Mouse (Mus musculus): ENCODE measurements around the gene Piezo1.

The Piezo1 gene

GRCm38 (mm10) chr8:122483877-122484276 is 67.3 kb downstream of the Piezo1 start:
- Histone ChIP-seq H3K4me3 (replicated peaks; ENCODE audit: low read length) (no peak overlapping the region), H3K4me1 (replicated peaks; ENCODE audit: low read depth, low read length) (peaks cover 38% of the 10 kb centered on the region), H3K9me3 (ENCODE audit: low read length) (peaks cover 5% of the 10 kb centered on the region; the same call in 1 of the 2 replicates), H3K36me3 (ENCODE audit: insufficient read depth, low read length) (peaks cover 100% of the 10 kb centered on the region), H3K27me3 (ENCODE audit: insufficient read depth, low read length) (no peaks in the 10 kb centered on the region)
- no peak for TF ChIP-seq NANOG (IDR thresholded peaks at IDR 0.05; ENCODE audit: borderline replicate concordance, low read length)
- TF ChIP-seq CTCF (conservative IDR thresholded peaks at IDR 0.05; ENCODE audit: low read length) = no peak; the same call in 1 of the 2 replicates
- no peak for TF ChIP-seq POU5F1 (IDR thresholded peaks at IDR 0.05; ENCODE audit: borderline replicate concordance, low read length)

GRCm38 (mm10) chr8:122482448-122482847 is 68.7 kb downstream of the Piezo1 start:
- H3K27me3 ChIP-seq (ENCODE audit: insufficient read depth, low read length) = no peaks in the 10 kb centered on the region
- peaks cover 5% of the 10 kb centered on the region; the same call in 1 of the 2 replicates for H3K9me3 ChIP-seq (ENCODE audit: low read length)
- H3K4me1 ChIP-seq (replicated peaks; ENCODE audit: low read depth, low read length) = peaks cover 35% of the 10 kb centered on the region
- H3K4me3 ChIP-seq (replicated peaks; ENCODE audit: low read length) = no peak overlapping the region
- TF ChIP-seq POU5F1 (IDR thresholded peaks at IDR 0.05; ENCODE audit: borderline replicate concordance, low read length) (no peak), NANOG (IDR thresholded peaks at IDR 0.05; ENCODE audit: borderline replicate concordance, low read length) (no peak), CTCF (conservative IDR thresholded peaks at IDR 0.05; ENCODE audit: low read length) (no peak)
- H3K36me3 ChIP-seq (ENCODE audit: insufficient read depth, low read length) = peaks cover 100% of the 10 kb centered on the region

GRCm38 (mm10) chr8:122475580-122476320 is 75.4 kb downstream of the Piezo1 start, which contains the start of the genes Rnf166 and Ctu2:
TSS of gene Rnf166 (minus strand) at chr8:122476064.
TSS of gene Ctu2 (plus strand) at chr8:122476143.
- Histone ChIP-seq H3K27me3 (ENCODE audit: insufficient read depth, low read length) (no peaks in the 10 kb centered on the region), H3K36me3 (ENCODE audit: insufficient read depth, low read length) (peaks cover 68% of the 10 kb centered on the region), H3K4me3 (replicated peaks; ENCODE audit: low read length) (peak within 1 kb of the TSS; percentile 98), H3K4me1 (replicated peaks; ENCODE audit: low read depth, low read length) (peaks cover 40% of the 10 kb centered on the region), H3K9me3 (ENCODE audit: low read length) (peaks cover 5% of the 10 kb centered on the region; the same call in 1 of the 2 replicates)
- TF ChIP-seq CTCF (conservative IDR thresholded peaks at IDR 0.05; ENCODE audit: low read length) (no peak), NANOG (IDR thresholded peaks at IDR 0.05; ENCODE audit: borderline replicate concordance, low read length) (no peak), POU5F1 (IDR thresholded peaks at IDR 0.05; ENCODE audit: borderline replicate concordance, low read length) (no peak)

- peaks cover 5% of the 10 kb centered on the region; the same call in 1 of the 2 replicates for H3K9me3 ChIP-seq (ENCODE audit: low read length)
- TF ChIP-seq NANOG (IDR thresholded peaks at IDR 0.05; ENCODE audit: borderline replicate concordance, low read length) (no peak), CTCF (conservative IDR thresholded peaks at IDR 0.05; ENCODE audit: low read length) (no peak), POU5F1 (IDR thresholded peaks at IDR 0.05; ENCODE audit: borderline replicate concordance, low read length) (no peak)
These were observed 76.1 kb downstream of the Piezo1 start for GRCm38 (mm10) chr8:122474951-122475560.

GRCm38 (mm10) chr8:122473911-122474421 is 77.2 kb downstream of the Piezo1 start:
- TF ChIP-seq CTCF (conservative IDR thresholded peaks at IDR 0.05; ENCODE audit: low read length) (no peak), NANOG (IDR thresholded peaks at IDR 0.05; ENCODE audit: borderline replicate concordance, low read length) (no peak), POU5F1 (IDR thresholded peaks at IDR 0.05; ENCODE audit: borderline replicate concordance, low read length) (no peak)
- Histone ChIP-seq H3K4me1 (replicated peaks; ENCODE audit: low read depth, low read length) (peaks cover 58% of the 10 kb centered on the region), H3K4me3 (replicated peaks; ENCODE audit: low read length) (no peak overlapping the region), H3K9me3 (ENCODE audit: low read length) (no peaks in the 10 kb centered on the region), H3K27me3 (ENCODE audit: insufficient read depth, low read length) (no peaks in the 10 kb centered on the region), H3K36me3 (ENCODE audit: insufficient read depth, low read length) (peaks cover 55% of the 10 kb centered on the region)

More at GRCm38 (mm10) chr8:122474951-122475560, 76.1 kb downstream of the Piezo1 start:
- no peaks in the 10 kb centered on the region for H3K27me3 ChIP-seq (ENCODE audit: insufficient read depth, low read length)
- peak overlapping the region; percentile 98 for H3K4me3 ChIP-seq (replicated peaks; ENCODE audit: low read length)
- H3K36me3 ChIP-seq (ENCODE audit: insufficient read depth, low read length) = peaks cover 61% of the 10 kb centered on the region
- peaks cover 47% of the 10 kb centered on the region for H3K4me1 ChIP-seq (replicated peaks; ENCODE audit: low read depth, low read length)

GRCm38 (mm10) chr8:122470691-122471090 is 80.4 kb downstream of the Piezo1 start:
- Histone ChIP-seq H3K36me3 (ENCODE audit: insufficient read depth, low read length) (peaks cover 63% of the 10 kb centered on the region), H3K9me3 (ENCODE audit: low read length) (no peaks in the 10 kb centered on the region), H3K4me3 (replicated peaks; ENCODE audit: low read length) (no peak overlapping the region), H3K4me1 (replicated peaks; ENCODE audit: low read depth, low read length) (peaks cover 56% of the 10 kb centered on the region), H3K27me3 (ENCODE audit: insufficient read depth, low read length) (no peaks in the 10 kb centered on the region)
- TF ChIP-seq POU5F1 (IDR thresholded peaks at IDR 0.05; ENCODE audit: borderline replicate concordance, low read length) (no peak), CTCF (conservative IDR thresholded peaks at IDR 0.05; ENCODE audit: low read length) (no peak), NANOG (IDR thresholded peaks at IDR 0.05; ENCODE audit: borderline replicate concordance, low read length) (no peak)

GRCm38 (mm10) chr8:122469965-122470364 is 81.2 kb downstream of the Piezo1 start:
- H3K4me3 ChIP-seq (replicated peaks; ENCODE audit: low read length) = no peak overlapping the region
- no peak for TF ChIP-seq CTCF (conservative IDR thresholded peaks at IDR 0.05; ENCODE audit: low read length)
- no peak for TF ChIP-seq NANOG (IDR thresholded peaks at IDR 0.05; ENCODE audit: borderline replicate concordance, low read length)
- no peak for TF ChIP-seq POU5F1 (IDR thresholded peaks at IDR 0.05; ENCODE audit: borderline replicate concordance, low read length)

GRCm38 (mm10) chr8:122469407-122469806 is 81.7 kb downstream of the Piezo1 start:
- Histone ChIP-seq H3K4me1 (replicated peaks; ENCODE audit: low read depth, low read length) (peaks cover 54% of the 10 kb centered on the region), H3K36me3 (ENCODE audit: insufficient read depth, low read length) (peaks cover 67% of the 10 kb centered on the region), H3K4me3 (replicated peaks; ENCODE audit: low read length) (no peak overlapping the region), H3K9me3 (ENCODE audit: low read length) (no peaks in the 10 kb centered on the region), H3K27me3 (ENCODE audit: insufficient read depth, low read length) (no peaks in the 10 kb centered on the region)
- TF ChIP-seq CTCF (conservative IDR thresholded peaks at IDR 0.05; ENCODE audit: low read length) (no peak), POU5F1 (IDR thresholded peaks at IDR 0.05; ENCODE audit: borderline replicate concordance, low read length) (no peak), NANOG (IDR thresholded peaks at IDR 0.05; ENCODE audit: borderline replicate concordance, low read length) (no peak)

More at GRCm38 (mm10) chr8:122469965-122470364, 81.2 kb downstream of the Piezo1 start:
- peaks cover 65% of the 10 kb centered on the region for H3K36me3 ChIP-seq (ENCODE audit: insufficient read depth, low read length)
- no peaks in the 10 kb centered on the region for H3K27me3 ChIP-seq (ENCODE audit: insufficient read depth, low read length)
- H3K4me1 ChIP-seq (replicated peaks; ENCODE audit: low read depth, low read length) = peaks cover 54% of the 10 kb centered on the region
- no peaks in the 10 kb centered on the region for H3K9me3 ChIP-seq (ENCODE audit: low read length)

Data from E14TG2a.4 (cell line).